Mouse (Mus musculus) naive thymus-derived CD4-positive, alpha-beta T cell, adult 2 months (primary cell): Measurements from ENCODE around the gene Gm44511.
"Not testable (repeated sequence)": the region's sequence is repeated elsewhere in the genome, so short reads cannot be mapped to it uniquely, and the experiment has no call there.

ENCODE experiments used
- DNase-seq: peaks from one replicate; pipeline ENCODE4 v3.0.0-alpha.2; 2011; ENCODE audit warnings: low read depth

Gm44511 gene

DNA sequence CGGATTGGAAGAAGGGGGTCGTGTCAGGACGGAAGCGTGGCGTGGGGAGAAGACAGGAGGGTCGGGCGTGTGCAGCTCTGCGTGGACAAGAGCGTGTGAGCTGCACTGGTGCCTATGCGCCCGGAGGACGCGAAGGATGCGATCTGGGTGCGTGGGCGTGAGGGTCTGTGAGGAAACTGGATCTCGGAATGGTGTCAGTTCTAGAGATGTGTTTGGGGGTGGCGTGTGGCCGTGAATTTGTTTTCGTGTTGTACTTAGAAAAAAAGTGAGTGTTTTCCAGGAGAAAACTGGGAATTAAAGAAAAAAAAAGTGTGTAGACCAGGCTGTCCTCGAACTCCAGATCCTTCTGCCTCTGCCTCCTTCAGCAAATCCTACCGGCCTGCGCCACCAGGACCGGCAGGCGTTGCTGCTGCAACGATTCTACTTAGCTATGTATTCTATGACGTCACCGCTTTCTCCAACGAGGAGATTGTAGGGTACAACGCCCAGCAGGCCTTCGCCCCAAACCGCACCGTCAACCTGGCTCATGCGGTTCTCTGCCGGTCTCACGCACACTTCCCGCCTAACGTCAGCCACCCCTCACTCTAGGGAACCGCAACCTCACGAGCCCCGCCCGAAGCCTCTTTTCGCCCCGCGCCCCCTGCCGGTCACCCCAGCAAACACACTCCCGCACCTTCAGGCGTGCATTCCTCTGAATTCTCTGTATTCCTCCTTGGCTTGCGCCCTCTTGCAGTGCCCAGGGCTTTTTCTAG, 26.8 kb downstream of the Gm44511 start:
- DNase-seq, result peak; percentile 97

DNA sequence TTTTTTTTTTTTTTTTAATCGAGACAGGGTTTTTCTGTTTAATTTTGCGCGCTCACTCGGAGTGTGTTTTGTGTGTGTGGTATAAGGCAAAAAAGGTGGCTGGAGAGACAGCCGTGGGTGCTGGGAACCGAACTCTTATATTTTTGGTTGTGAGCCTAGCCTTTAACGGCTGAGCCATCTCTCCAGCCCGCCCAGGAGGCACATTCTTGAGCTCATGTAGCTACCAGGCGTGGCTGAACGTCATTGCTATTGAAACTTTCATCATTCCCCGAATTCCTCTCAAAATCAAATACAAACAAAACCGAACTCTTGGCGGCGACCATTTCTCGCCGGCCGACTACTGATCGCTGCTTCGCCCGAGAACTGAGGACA, 27.4 kb downstream of the Gm44511 start:
- peak; percentile 92 for DNase-seq

DNA sequence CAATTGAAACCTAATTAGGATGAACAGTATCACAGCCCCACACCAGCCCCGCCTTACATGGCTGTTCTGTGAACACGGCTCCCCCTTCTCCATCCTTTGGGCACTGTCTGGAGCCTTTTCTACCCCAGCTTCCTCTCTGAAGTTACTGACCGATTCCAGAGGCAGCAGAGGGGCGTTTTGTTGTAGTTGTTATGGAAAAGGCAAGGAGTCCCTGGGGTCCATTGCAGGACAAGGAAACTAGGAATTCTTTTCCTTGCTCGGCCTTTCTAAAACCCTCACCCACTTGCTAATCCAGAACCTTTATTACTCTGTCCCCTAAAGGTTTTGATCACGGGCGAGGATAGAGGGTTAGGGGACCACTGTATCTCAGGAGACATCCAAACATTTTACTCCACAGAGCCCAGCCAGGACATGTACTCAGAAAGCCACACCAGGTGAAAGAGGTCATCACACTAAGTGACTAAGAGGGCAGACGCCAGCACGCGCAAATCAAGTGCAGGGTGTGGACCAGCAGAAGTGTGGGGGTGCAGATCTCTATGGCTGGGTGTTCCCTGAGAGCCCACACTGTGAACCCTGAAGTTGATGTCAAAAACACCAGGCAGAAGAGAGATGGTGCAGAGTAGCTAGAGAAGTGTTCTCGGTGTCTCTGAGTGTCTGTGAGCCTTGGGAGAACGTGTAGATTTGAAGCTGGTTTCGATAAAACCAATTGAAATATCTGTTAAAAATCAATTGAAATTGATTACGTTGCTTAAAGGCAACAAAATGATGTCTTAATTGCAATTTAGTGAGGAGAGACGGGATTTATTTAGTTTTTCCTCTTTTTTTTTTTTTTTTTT, 28.0 kb downstream of the Gm44511 start:
- peak; percentile 59 for DNase-seq

DNA sequence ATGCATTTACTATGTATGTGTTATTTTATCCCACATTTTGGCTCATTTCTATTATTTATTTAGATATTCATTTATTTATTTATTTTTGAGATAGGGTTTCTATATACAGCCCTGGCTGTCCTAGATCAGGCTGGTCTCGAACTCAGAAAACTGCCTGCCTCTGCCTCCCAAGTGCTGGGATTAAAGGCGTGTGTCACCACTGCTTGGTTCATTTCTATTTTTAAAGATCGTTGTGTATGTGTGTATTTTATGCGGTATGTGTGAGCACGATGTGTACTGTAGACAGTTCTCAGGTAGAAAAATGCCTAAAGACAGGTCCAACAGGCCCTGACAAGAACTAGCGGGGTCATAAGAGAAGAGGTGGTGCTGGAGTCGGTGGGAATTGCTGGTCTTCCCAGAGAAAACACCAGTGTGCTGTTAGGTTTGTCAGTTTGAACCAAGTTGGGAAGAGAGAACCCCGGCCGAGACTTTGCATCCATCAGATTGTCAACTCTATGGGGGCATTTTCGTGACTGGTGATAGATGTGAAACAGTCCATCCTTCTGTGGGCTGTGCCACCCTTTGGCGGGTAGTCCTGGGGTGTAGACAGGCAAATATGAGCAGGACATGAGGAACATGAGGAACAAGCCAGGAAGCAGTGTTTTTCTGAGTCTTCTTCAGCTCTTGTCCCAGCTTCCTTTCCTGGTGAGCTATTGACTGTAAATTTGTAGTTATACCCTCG, 28.8 kb downstream of the Gm44511 start:
- DNase-seq, result no peak

DNA sequence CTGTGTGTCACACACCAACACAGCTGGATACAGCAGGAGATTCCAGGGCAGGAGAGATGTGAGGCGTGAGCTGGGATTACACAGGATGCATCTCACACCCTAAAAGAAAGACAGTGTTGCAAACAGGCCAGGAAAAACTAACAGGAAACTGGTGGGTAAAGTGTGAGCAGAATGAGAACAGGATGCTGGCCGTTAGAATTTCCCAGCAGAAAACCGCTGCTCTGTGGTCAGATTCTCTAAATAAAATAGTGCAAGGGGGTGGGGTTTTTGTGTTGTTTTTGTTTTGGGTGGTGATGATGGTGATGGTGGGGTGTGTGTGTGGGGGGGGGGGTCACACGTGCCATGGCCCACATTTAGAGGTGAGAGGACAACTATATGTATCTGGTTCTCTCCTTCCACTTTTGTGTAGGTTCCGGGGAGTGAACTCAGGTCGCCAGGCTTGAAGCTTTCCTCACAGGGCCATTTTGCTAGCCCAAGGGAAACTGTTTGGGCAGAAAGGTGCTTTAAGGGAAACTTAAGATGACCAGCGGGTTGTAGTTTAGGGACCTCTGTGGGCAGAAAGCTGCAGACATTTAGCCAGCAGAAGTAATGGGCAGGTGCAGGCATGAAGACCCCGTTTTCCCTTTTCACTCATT, 29.7 kb downstream of the Gm44511 start:
- peak; percentile 52 for DNase-seq

DNA sequence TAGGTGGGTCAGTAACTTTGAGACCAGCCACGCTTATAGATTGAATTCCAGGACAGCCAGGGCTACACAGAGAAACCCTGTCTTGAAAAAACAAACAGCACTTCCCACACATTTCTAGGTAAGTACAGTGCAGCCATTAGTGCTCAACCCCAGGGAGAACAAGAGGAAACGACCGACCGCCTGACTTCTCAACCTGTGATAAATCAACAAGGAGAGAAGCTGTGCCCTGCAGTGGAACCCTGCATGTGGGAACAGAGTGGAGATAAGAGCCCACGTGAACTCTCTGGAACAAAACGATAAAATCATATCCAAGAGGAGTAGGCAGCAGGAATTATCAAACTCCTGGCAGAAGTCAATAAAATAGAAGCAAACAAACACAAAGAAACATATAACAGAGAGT, 32.4 kb downstream of the Gm44511 start:
- no peak for DNase-seq

DNA sequence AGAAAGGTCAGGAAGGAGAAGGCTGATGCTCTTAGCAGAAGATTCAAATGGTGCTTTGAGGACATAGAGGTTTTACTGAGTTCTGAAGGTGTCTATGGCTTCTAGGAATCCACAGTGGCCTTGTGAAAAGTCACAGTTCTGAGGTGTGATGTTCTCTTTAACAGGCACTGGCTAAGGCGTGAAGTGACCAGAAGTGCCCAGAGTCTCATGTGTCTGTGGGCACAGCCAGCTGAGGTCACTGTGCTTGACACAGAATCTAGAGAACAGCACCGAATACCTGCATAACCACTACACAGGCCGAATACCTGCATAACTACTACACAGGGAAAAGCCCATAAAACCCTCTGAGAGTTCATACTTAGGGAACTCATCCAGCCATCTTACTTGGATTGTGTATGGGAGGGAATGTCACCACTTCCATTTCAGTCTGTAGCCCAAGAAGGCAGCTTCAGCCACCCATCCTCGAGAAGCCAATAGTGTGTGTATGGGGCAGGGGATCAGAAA, 35.6 kb downstream of the Gm44511 start:
- DNase-seq, result not testable (repeated sequence)

DNA sequence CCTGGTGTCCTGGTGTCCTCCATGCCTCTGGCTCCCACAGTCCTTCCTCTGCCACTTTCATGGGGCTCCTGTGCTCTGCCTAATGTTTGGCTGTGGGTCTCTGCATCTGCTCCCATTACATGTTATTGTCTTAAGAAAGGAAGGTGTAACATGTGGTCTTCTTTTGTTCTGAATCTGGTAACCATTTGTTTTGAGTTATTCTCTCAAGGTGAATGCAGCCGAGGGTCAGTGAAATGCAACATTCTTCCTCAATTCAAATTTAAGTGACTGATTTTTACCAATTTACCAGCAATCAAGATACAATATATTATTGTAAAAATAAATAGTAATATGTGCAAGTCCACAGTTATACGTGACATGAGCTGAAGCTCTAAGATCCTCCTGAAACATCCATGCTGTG, 37.0 kb downstream of the Gm44511 start, which contains the start of gene Klrb1c:
Gene Klrb1c (minus strand): TSS at position 101 of the 400 bp plus-strand sequence.
- no peak for DNase-seq

DNA sequence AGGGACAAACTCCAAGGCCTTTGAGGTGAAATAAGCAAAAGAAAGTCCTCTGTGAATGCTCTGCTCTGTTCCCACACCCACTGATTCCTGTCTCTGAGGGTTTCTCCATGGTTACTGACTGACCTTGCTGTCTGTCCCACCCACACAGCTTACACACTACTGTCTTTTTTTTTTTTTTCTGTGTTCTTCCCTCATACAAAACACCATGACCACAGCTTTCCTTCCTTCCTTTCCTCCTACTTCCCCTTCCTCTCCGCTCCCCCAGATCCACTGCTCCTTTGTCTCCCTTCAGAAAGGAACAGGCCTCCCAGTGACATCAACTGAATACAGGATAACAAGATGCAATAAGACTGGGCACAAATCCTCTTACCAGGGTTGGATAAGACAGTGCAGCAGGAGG, 37.6 kb downstream of the Gm44511 start:
- DNase-seq, result no peak

DNA sequence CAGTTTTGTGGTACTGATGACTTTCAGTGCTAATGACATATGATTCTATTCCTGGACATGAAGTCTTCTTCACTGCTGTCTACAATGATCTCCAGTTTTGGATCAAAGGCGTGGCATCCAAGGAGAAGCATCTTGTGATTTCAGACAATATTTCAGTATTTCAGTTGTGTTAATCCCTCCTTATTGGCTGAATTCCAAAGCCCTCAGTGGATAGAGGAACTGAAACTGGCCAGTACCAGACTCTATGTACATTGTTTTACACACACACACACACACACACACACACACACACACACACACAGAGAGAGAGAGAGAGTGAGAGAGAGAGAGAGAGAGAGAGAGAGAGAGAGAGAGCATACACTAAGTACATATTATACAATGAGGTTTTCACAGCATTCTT, 39.7 kb downstream of the Gm44511 start:
- not testable (repeated sequence) for DNase-seq

DNA sequence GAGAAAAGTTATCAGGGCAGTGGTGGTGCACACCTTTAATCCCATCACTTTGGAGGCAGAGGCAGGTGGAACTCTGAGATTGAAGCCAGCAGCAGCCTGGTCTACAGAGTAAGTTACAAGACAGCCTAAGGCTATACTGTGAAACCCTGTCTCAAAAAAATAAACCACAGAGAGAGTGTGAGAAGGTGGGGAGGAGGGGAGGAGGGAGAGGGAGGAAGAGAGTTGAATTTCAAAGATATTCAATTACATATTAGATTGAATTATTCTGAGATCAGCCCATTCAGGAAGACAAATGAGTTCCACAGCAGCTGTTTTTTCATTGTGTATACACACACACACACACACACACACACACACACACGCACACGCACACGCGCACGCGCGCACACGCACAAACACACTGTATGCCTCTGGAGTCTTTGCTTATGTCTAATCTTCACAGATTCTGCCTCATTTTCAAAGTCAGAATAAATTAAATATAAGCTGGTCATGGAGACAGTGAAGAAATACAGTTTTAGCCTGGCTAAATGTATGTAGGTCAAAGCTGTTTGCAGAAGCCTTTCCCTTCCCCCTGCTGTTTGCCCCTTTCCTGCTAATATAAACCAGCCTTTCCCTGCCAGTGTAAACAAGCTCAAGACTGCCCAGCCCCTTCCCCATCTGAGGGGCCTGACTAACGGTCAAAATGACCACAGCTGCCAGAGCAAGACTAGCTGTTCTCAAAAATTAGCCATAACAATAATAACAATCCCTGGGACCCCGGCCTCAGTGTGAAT, 56.4 kb downstream of the Gm44511 start:
- DNase-seq, result no peak

DNA sequence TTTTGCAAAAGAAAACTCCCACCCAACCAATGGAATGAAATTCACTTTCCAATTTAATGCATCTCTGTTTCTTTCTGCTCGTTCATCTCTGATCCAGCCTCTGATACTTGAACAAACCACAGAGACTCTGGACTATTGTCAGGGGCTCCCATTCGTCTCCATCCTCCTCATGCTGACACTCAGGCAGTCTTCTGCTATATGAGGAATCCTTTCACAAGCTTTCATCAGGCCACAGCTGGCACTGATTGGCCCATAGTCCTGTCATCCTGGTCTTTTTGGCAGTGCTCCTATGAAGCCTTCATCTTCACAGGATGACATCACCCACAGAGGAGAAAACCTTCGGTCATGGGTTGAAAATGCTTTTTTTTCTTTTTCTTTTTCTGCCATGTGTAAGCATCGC, 58.1 kb downstream of the Gm44511 start:
- DNase-seq, result no peak

DNA sequence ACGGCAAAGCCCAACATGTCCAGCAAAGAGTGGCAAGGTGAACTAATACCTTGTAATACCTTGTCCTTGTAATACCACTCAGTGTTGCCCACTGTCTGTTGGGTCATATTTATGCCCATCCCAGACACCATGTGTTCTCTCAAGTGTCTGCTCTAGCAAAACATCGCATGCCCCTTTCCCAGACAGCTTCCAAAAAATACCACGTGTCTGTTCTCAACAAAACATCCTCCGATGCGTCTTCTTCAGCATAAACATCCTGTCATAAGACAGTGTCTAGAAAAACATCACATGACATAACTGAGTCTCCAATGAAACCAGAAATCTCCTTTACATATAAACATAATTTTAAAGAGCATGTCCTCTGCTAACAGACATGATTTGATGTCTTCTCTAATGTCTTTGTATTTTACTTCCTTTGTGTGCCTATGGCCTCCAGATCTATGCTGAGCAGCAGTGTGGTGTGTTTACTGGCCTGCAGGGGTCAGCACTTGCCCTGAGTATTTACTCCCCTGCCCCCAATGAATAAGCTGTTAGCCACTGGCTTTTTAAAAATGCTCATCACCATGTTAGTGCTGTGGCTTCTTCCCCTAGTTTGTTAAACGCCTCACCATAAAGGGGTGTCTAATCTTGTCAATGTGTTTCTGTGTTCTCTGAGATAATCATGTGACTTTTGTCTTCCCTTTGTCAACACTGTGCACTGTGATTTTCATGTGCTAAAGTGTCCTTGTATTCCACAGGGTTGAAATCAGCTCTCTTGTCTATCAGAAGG, 59.4 kb downstream of the Gm44511 start:
- DNase-seq, result peak; percentile 81

DNA sequence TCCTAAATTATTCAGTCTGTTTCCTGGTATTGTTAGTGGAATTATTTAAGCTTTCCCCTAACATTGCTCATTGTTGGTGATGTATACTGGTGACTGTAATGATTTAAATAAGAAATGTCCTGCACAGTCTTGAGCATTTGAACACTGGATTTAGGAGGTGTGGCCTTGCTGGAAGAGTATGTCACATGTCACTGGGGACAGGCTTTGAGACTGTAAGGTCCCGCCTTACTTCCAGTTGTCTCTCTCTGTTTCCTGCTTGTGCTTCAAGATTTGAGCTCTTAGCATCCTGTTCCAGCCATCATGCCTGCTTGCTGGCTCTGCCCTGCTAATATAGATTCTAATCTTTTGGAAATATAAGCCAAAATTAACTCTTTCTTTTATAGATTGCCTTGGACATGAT, 60.9 kb downstream of the Gm44511 start:
- DNase-seq, result no peak

DNA sequence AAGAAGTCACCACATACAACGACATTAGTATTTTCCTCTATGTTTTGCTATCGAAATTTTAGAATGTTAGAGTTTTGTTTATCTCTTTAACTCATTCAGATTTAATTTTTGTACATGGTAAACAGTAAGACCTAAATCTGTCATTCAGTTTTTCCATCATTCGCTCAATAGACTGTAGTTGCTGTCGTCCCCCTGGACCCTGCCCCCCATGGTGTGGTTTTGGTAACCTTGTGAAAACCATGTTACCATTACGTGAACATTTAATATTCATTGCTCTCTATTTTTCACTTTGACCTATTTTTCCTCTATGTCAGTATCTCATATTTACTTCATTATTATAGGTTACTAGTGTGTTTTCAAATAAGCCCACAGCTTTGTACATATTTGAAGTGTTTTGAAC, 61.5 kb downstream of the Gm44511 start:
- DNase-seq, result no peak

DNA sequence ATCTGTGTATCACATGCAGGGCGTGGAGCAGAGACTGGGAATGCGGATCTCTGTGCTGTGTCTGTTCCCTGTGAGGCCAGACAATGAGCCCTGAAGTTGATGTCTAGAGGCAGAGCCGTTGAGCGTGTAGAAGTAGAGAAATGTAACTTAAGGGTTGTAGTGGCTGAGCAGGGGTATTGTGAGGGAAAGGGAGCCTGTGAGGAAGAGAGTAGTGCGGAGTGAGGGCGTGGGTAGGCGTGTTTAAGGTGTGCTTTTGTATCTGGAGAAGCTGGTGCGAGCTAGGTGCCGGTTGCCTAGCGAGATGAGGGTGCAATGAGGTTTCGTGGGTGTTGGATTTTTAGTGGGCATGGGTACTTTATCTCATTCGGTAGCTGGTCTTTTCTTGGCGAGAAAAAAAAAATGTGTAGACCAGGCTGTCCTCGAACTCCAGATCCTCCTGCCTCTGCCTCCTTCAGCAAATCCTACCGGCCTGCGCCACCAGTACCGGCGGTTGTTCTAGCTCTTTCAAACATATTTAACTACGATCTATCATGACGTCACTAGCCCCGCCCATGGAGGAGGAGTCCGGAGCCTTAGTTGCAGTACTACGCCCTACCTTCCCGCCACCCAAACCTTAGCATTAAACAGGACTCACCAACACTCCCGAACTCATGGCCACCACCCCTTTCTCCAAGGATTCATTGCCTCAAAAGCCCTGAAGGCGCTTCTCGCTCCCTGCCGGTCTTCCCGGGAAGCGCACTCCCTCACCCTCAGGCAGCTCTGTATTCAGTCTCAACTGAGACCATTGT, 62.2 kb downstream of the Gm44511 start:
- peak; percentile 100 for DNase-seq

DNA sequence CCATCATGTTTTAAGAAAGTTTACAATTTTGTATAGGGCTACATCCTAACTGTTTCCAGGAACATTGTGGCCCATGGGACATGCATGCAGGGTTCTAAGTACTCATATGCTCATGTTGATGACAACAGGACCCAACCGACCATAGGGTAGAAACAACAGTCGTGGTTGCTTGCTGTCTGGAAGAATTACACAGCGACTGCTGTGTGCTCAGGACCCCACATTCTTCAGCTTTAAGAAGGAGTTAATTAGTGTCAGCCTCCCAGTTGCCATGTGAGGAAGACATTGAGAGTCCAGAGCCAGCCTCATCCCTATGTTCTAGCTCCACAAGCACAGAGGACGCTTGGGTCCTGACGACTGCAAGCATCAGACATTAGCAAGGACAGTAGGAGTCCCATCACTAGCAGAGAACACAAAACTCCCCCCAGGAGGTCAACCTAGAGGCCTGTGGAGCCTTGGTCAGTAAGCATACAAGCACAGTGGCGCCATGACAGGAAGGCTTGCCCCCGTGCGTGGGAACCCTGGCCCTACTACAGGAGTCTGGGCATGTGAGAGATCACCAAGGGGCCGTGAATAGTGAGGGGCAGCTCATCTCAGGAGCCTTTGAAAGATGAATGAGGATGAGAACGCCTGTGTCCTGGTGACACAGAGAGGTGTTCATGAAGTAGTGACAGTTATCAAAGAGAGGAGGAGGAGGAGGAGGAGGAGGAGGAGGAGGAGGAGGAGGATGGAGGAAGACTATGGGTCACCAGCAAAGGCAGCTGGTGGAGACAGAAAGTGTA, 63.0 kb downstream of the Gm44511 start:
- not testable (repeated sequence) for DNase-seq

DNA sequence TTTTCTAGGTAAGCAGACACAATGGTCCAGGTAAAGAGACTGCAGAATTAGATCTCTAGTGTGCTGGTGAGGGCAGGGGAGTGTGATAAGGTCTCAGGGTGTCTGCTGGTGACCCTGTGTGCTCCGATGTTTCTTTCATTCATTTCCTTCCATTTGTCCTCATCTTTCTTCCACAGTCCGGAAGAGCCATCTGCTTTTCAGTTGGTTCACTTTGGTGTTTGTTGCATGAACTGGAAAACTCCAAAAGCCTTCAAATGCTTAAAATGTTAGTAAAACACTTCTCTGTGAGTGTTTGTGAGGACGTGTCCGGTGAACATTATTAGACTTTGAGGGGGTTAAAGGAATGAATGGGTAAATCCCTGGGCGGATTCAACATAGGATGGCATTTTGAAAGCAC, 65.0 kb downstream of the Gm44511 start:
- DNase-seq, result peak; percentile 57
